8 mouse cellular contexts compared by ENCODE assay signal in genomic region chr15:83595364-83595711, GRCm38 (mm10). TPM values are rescaled to one million over a fixed set of nuclear protein-coding genes. Genes with fewer than 3 reads are reported as not detected.
DNase-seq lines count a peak whose midpoint lies in the region; ATAC-seq lines count a peak whose summit lies in the region.

No protein-coding gene starts in this region.

- peak overlapping the region; percentile 94 for H3K4me2 ChIP-seq in lung, embryonic 16.5 days (ENCODE audit: low read depth, low read length)
- peak overlapping the region; percentile 87 for H3K4me2 ChIP-seq in forebrain, embryonic 11.5 days (ENCODE audit: low read depth, low read length, severe bottlenecking)
- H3K4me2 ChIP-seq in limb, embryonic 15.5 days = peak overlapping the region; percentile 80
- peak overlapping the region; percentile 47 for H3K4me2 ChIP-seq in stomach, embryonic 14.5 days (replicated peaks; ENCODE audit: low read depth, low read length)

- peak overlapping the region; percentile 83 for H3K4me3 ChIP-seq in lung, embryonic 16.5 days (ENCODE audit: low read length)
- peak overlapping the region; percentile 78 for H3K4me3 ChIP-seq in forebrain, embryonic 11.5 days (ENCODE audit: low read depth, low read length)
- H3K4me3 ChIP-seq in limb, embryonic 15.5 days = peak overlapping the region; percentile 85
- peak overlapping the region; percentile 74 for H3K4me3 ChIP-seq in stomach, embryonic 14.5 days (ENCODE audit: low read depth, low read length)

- peak overlapping the region; percentile 87 for H3K9ac ChIP-seq in lung, embryonic 16.5 days (ENCODE audit: low read length)
- peak overlapping the region; percentile 39 for H3K9ac ChIP-seq in forebrain, embryonic 11.5 days (ENCODE audit: low read length)
- H3K9ac ChIP-seq in limb, embryonic 15.5 days = peak overlapping the region; percentile 79
- peak overlapping the region; percentile 68 for H3K9ac ChIP-seq in stomach, embryonic 14.5 days (replicated peaks; ENCODE audit: low read depth, low read length)

- H3K27me3 ChIP-seq in lung, embryonic 16.5 days (ENCODE audit: control insufficient read depth, insufficient read depth, low read depth, low read length) = no peaks in the 10 kb centered on the region
- H3K27me3 ChIP-seq in forebrain, embryonic 11.5 days (ENCODE audit: control insufficient read depth, insufficient read depth, low read length) = no peaks in the 10 kb centered on the region
- no peaks in the 10 kb centered on the region for H3K27me3 ChIP-seq in limb, embryonic 15.5 days
- no peaks in the 10 kb centered on the region for H3K27me3 ChIP-seq in stomach, embryonic 14.5 days (ENCODE audit: control insufficient read depth, insufficient read depth, low read length)

- no peaks in the 10 kb centered on the region for H3K9me3 ChIP-seq in lung, embryonic 16.5 days (ENCODE audit: control insufficient read depth, low read length)
- no peaks in the 10 kb centered on the region for H3K9me3 ChIP-seq in forebrain, embryonic 11.5 days (ENCODE audit: control insufficient read depth, low read length)
- H3K9me3 ChIP-seq in limb, embryonic 15.5 days = no peaks in the 10 kb centered on the region
- no peaks in the 10 kb centered on the region for H3K9me3 ChIP-seq in stomach, embryonic 14.5 days (ENCODE audit: control insufficient read depth, low read depth, low read length)

- peak; percentile 15; the same call in 1 of the 2 replicates for ATAC-seq in lung, embryonic 16.5 days (ENCODE audit: low read depth)
- peak; percentile 26; the same call in 1 of the 2 replicates for ATAC-seq in forebrain, embryonic 11.5 days (replicated peaks; ENCODE audit: low FRiP score)
- no peak for ATAC-seq in limb, embryonic 15.5 days (ENCODE audit: insufficient number of reproducible peaks, low FRiP score, low TSS enrichment, low read depth)
- ATAC-seq in stomach, embryonic 14.5 days (ENCODE audit: insufficient number of reproducible peaks, insufficient read depth, low FRiP score, low read depth) = no peak

- peaks cover 13% of the 10 kb centered on the region for H3K4me1 ChIP-seq in lung, embryonic 16.5 days (replicated peaks; ENCODE audit: control insufficient read depth, insufficient read depth, low read length)
- H3K4me1 ChIP-seq in forebrain, embryonic 11.5 days (replicated peaks; ENCODE audit: control insufficient read depth, insufficient read depth, low read length) = peaks cover 9% of the 10 kb centered on the region; the same call in 1 of the 2 replicates
- H3K4me1 ChIP-seq in limb, embryonic 15.5 days = peaks cover 24% of the 10 kb centered on the region
- H3K4me1 ChIP-seq in stomach, embryonic 14.5 days (ENCODE audit: control insufficient read depth, insufficient read depth, low read length) = peaks cover 18% of the 10 kb centered on the region

- H3K36me3 ChIP-seq in lung, embryonic 16.5 days (ENCODE audit: control insufficient read depth, insufficient read depth, low read length) = no peaks in the 10 kb centered on the region
- no peaks in the 10 kb centered on the region for H3K36me3 ChIP-seq in forebrain, embryonic 11.5 days (ENCODE audit: control insufficient read depth, insufficient read depth, low read length)
- H3K36me3 ChIP-seq in limb, embryonic 15.5 days = 0 out of 2 replicates have a peak, but pooled peaks cover 4% of the 10 kb centered on the region
- H3K36me3 ChIP-seq in stomach, embryonic 14.5 days (ENCODE audit: control insufficient read depth, insufficient read depth, low read length) = no peaks in the 10 kb centered on the region

- intact Hi-C loops in left cerebral cortex, postnatal 25 days (cut with DNase I) = no loop called here

- 31% methylated on average over 7 of the region's 7 CpGs for WGBS in lung, embryonic 16.5 days
- 38% methylated on average over 7 of the region's 7 CpGs for WGBS in forebrain, embryonic 11.5 days
- WGBS in limb, embryonic 15.5 days = 30% methylated on average over 7 of the region's 7 CpGs
- WGBS in stomach, embryonic 14.5 days = 31% methylated on average over 7 of the region's 7 CpGs

- no peak overlapping the region for H3K27ac ChIP-seq in lung, embryonic 16.5 days (ENCODE audit: low read length)
- no peak overlapping the region for H3K27ac ChIP-seq in forebrain, embryonic 11.5 days (ENCODE audit: low read depth, low read length)
- H3K27ac ChIP-seq in limb, embryonic 15.5 days = no peak overlapping the region
- H3K27ac ChIP-seq in stomach, embryonic 14.5 days (ENCODE audit: low read length) = no peak overlapping the region

- DNase-seq in lung, postnatal 14 days = no peak
- DNase-seq in forebrain, embryonic 11.5 days (ENCODE audit: low spot score) = no peak
- DNase-seq in left cerebral cortex, adult 8-10 months (ENCODE audit: low spot score in 2 of 2) = no peak
- no peak for DNase-seq in spleen, postnatal 4 days (ENCODE audit: low spot score in 2 of 2)
- no peak for DNase-seq in left cerebral cortex, postnatal 25 days (ENCODE audit: low spot score in 2 of 2)

RNA-seq across cellular contexts. Expression of gene Ttll12, which starts 0.4 kb away (rescaled TPM):
- 30.5 and 32.7 TPM in 2 replicates for polyA plus RNA-seq in lung, embryonic 16.5 days (2015; fragmentation: Nextera tagmentation; extraction: Ambion mirVana)
- polyA plus RNA-seq in forebrain, embryonic 11.5 days (2014; fragmentation: Nextera tagmentation; extraction: Ambion mirVana) = 51.8 and 59.5 TPM in 2 replicates
- 33.2 and 36.5 TPM in 2 replicates for polyA plus RNA-seq in limb, embryonic 15.5 days (2015; fragmentation: Nextera tagmentation; extraction: Ambion mirVana)
- 37.5 and 40.3 TPM in 2 replicates for polyA plus RNA-seq in stomach, embryonic 14.5 days (2014; fragmentation: Nextera tagmentation; extraction: Ambion mirVana)
- total RNA-seq in left cerebral cortex, adult 8-10 months (2022) = 10 to 100 TPM in 1 of 4 experiments, 1 to 10 TPM in 3; 9.3 to 10.6 (median 10.0) TPM
- 10 to 100 TPM; 10.9 to 12.3 TPM for total RNA-seq in left cerebral cortex, postnatal 25 days (2021)

RNA-seq across cellular contexts. Expression of gene Mcat, which starts 31.8 kb away (rescaled TPM):
- 26.6 and 28.2 TPM in 2 replicates for polyA plus RNA-seq in lung, embryonic 16.5 days (2015; fragmentation: Nextera tagmentation; extraction: Ambion mirVana)
- 45.7 and 53.1 TPM in 2 replicates for polyA plus RNA-seq in forebrain, embryonic 11.5 days (2014; fragmentation: Nextera tagmentation; extraction: Ambion mirVana)
- 28.8 and 31.5 TPM in 2 replicates for polyA plus RNA-seq in limb, embryonic 15.5 days (2015; fragmentation: Nextera tagmentation; extraction: Ambion mirVana)
- 35.6 and 38.3 TPM in 2 replicates for polyA plus RNA-seq in stomach, embryonic 14.5 days (2014; fragmentation: Nextera tagmentation; extraction: Ambion mirVana)
- total RNA-seq in left cerebral cortex, adult 8-10 months (2022) = 10 to 100 TPM; 21.5 to 30.0 (median 28.1) TPM
- 10 to 100 TPM; 24.6 to 27.2 TPM for total RNA-seq in left cerebral cortex, postnatal 25 days (2021)

RNA-seq across cellular contexts. Expression of gene Tspo, which starts 31.9 kb away (rescaled TPM):
- polyA plus RNA-seq in lung, embryonic 16.5 days (2015; fragmentation: Nextera tagmentation; extraction: Ambion mirVana) = 112 and 142 TPM in 2 replicates
- 28.4 and 33.0 TPM in 2 replicates for polyA plus RNA-seq in forebrain, embryonic 11.5 days (2014; fragmentation: Nextera tagmentation; extraction: Ambion mirVana)
- 56.4 and 69.4 TPM in 2 replicates for polyA plus RNA-seq in limb, embryonic 15.5 days (2015; fragmentation: Nextera tagmentation; extraction: Ambion mirVana)
- polyA plus RNA-seq in stomach, embryonic 14.5 days (2014; fragmentation: Nextera tagmentation; extraction: Ambion mirVana) = 80.3 and 82.5 TPM in 2 replicates
- total RNA-seq in left cerebral cortex, adult 8-10 months (2022) = 10 to 100 TPM in 3 of 4 experiments, 1 to 10 TPM in 1; 8.7 to 12.8 (median 10.5) TPM
- total RNA-seq in left cerebral cortex, postnatal 25 days (2021) = 1 to 10 TPM; 4.0 to 4.8 TPM

Comparison
In these comparisons a context has a peak if more than half of its experiments do, and no peak if none do; other contexts are left out.
1. ATAC-seq: peak in lung, embryonic 16.5 days (single experiment) and forebrain, embryonic 11.5 days (single experiment); none in limb, embryonic 15.5 days (single experiment) and stomach, embryonic 14.5 days (single experiment).
2. Peak in every context shown above with its lines, with median percentiles within 50 percentile points of each other: H3K4me2 ChIP-seq, H3K4me3 ChIP-seq and H3K9ac ChIP-seq.